ENCODE assay signal across 12 mouse cellular contexts in genomic region chr10:119705348-119705747, GRCm38 (mm10).
DNase-seq lines count a peak whose midpoint lies in the region; ATAC-seq and TF ChIP-seq lines count a peak whose summit lies in the region.
"Had no signal": no experiment of that assay in that cellular context is flagged by ENCODE, and none has a peak within 500 bp of the region (broad histone marks: within the 10 kb centered on the region; RNA-seq: fewer than 3 reads in every experiment).

No protein-coding gene starts in this region.

- WGBS in midbrain, embryonic 11.5 days = 64% methylated on average over 4 of the region's 4 CpGs
- 64% methylated on average over 4 of the region's 4 CpGs for WGBS in midbrain, postnatal 0 days

- no peak overlapping the region for H3K4me3 ChIP-seq in midbrain, embryonic 11.5 days (ENCODE audit: low read depth, low read length)
- no peak overlapping the region for H3K4me3 ChIP-seq in midbrain, postnatal 0 days (ENCODE audit: low read depth, low read length)
- H3K4me3 ChIP-seq: embryonic facial prominence, embryonic 13.5 days; gastrocnemius, adult 2 months; liver, embryonic 13.5 days had no signal

- TF ChIP-seq CTCF in midbrain, postnatal 0 days (IDR thresholded peaks at IDR 0.05) = no peak

- H3K27ac ChIP-seq in midbrain, embryonic 11.5 days (ENCODE audit: low read depth, low read length) = no peak overlapping the region
- H3K27ac ChIP-seq in midbrain, postnatal 0 days (ENCODE audit: low read depth, low read length) = no peak overlapping the region
- H3K27ac ChIP-seq: embryonic facial prominence, embryonic 13.5 days; gastrocnemius, adult 2 months; liver, embryonic 13.5 days had no signal

- H3K4me1 ChIP-seq in midbrain, embryonic 11.5 days (ENCODE audit: control insufficient read depth, insufficient read depth, low read length) = no peaks in the 10 kb centered on the region
- no peaks in the 10 kb centered on the region for H3K4me1 ChIP-seq in midbrain, postnatal 0 days (ENCODE audit: insufficient read depth, low read length)
- H3K4me1 ChIP-seq: embryonic facial prominence, embryonic 13.5 days; liver, embryonic 13.5 days had no signal

- no peak overlapping the region for H3K4me2 ChIP-seq in midbrain, embryonic 11.5 days
- H3K4me2 ChIP-seq in midbrain, postnatal 0 days (ENCODE audit: low read depth, low read length, poor library complexity, severe bottlenecking) = no peak overlapping the region
- H3K4me2 ChIP-seq: embryonic facial prominence, embryonic 13.5 days; liver, embryonic 13.5 days had no signal

- no peak overlapping the region for H3K9ac ChIP-seq in midbrain, embryonic 11.5 days (ENCODE audit: low read length)
- no peak overlapping the region for H3K9ac ChIP-seq in midbrain, postnatal 0 days (replicated peaks; ENCODE audit: low read length, poor library complexity, severe bottlenecking)
- H3K9ac ChIP-seq: embryonic facial prominence, embryonic 13.5 days; liver, embryonic 13.5 days had no signal

- DNase-seq in embryo, embryonic 10 days (ENCODE audit: low spot score) = peak; percentile 78
- no peak for DNase-seq in embryo, embryonic 9.5 days (ENCODE audit: extremely low spot score)
- DNase-seq in midbrain, embryonic 11.5 days (ENCODE audit: low spot score, missing footprints) = peak; percentile 91
- no peak for DNase-seq in midbrain, postnatal 0 days (ENCODE audit: low spot score)
- peak; percentile 77 for DNase-seq in embryo, embryonic 11 days
- no peak for DNase-seq in cerebellum, postnatal 25 days
- no peak for DNase-seq in layer of hippocampus, adult 11-12 months (ENCODE audit: low spot score)
- DNase-seq: gastrocnemius, adult 2 months; liver, embryonic 13.5 days had no signal

- H3K36me3 ChIP-seq in midbrain, embryonic 11.5 days (ENCODE audit: control insufficient read depth, insufficient read depth, low read length) = no peaks in the 10 kb centered on the region
- no peaks in the 10 kb centered on the region for H3K36me3 ChIP-seq in midbrain, postnatal 0 days (ENCODE audit: insufficient read depth, low read length)
- H3K36me3 ChIP-seq: embryonic facial prominence, embryonic 13.5 days; liver, embryonic 13.5 days had no signal

- H3K27me3 ChIP-seq in midbrain, embryonic 11.5 days (ENCODE audit: control insufficient read depth, insufficient read depth, low read length) = no peaks in the 10 kb centered on the region
- no peaks in the 10 kb centered on the region for H3K27me3 ChIP-seq in midbrain, postnatal 0 days (ENCODE audit: insufficient read depth, low read length)
- H3K27me3 ChIP-seq: embryonic facial prominence, embryonic 13.5 days; liver, embryonic 13.5 days had no signal

- ATAC-seq in midbrain, embryonic 11.5 days (ENCODE audit: low FRiP score) = no peak
- ATAC-seq in midbrain, postnatal 0 days (ENCODE audit: low FRiP score) = no peak
- ATAC-seq in megakaryocyte progenitor cell, adult 5-6 weeks (replicated peaks; ENCODE audit: poor library complexity) = peak; percentile 42; the same call in 1 of the 2 replicates
- ATAC-seq: hindbrain, embryonic 16.5 days had no signal

- no peaks in the 10 kb centered on the region for H3K9me3 ChIP-seq in midbrain, embryonic 11.5 days (ENCODE audit: control insufficient read depth, low read length)
- no peaks in the 10 kb centered on the region for H3K9me3 ChIP-seq in midbrain, postnatal 0 days (ENCODE audit: low read length)
- H3K9me3 ChIP-seq: embryonic facial prominence, embryonic 13.5 days; liver, embryonic 13.5 days had no signal

Comparison
In these comparisons a context has a peak if more than half of its experiments do, and no peak if none do; other contexts are left out.
1. DNase-seq: peak in embryo, embryonic 10 days (single experiment), midbrain, embryonic 11.5 days (single experiment) and embryo, embryonic 11 days (single experiment); none in embryo, embryonic 9.5 days (single experiment), midbrain, postnatal 0 days (single experiment), cerebellum, postnatal 25 days (0 of 2) and layer of hippocampus, adult 11-12 months (single experiment).